Mouse (Mus musculus) thymus, postnatal 10 days (tissue): ENCODE data around the gene Pbld1.

Experiments used
- DNase-seq, 2 experiments: peaks; one replicate each; pipeline ENCODE4 v3.0.0; 2021; ENCODE audit warnings: low spot score in 2 of 2

Gene Pbld1

DNA sequence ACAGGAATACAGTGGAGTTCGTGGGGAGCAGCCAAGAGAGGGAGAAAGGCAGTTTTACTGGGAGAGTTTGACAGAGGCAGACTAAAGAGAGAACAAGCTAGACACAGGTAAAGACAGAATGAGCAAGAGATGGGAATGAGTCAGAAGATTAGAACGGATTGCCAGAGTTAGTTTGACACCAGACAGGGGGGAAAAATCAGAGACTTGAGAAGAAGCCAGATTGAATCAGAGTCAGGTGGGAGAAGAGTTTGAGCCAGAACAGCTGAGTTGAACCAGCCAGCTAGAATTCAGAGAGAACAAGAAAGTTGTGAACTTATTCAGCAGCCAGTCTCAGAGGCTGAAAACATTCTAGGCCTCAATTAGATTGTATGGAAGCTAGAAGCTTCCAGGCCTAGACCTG, at the start of gene Pbld1:
Pbld1 (plus strand) TSS at position 301 of the 400 bp plus-strand sequence.
- DNase-seq: no peak

GRCm38 (mm10) chr10:63010268-63010667, 49.7 kb upstream of the Pbld1 start:
- DNase-seq: no peak

- no peak for DNase-seq
These were observed 48.4 kb upstream of the Pbld1 start for GRCm38 (mm10) chr10:63011556-63011955.

- no peak for DNase-seq
These were observed 46.5 kb upstream of the Pbld1 start for GRCm38 (mm10) chr10:63013476-63013875.

GRCm38 (mm10) chr10:63014168-63014567, 45.8 kb upstream of the Pbld1 start:
- no peak for DNase-seq

DNA sequence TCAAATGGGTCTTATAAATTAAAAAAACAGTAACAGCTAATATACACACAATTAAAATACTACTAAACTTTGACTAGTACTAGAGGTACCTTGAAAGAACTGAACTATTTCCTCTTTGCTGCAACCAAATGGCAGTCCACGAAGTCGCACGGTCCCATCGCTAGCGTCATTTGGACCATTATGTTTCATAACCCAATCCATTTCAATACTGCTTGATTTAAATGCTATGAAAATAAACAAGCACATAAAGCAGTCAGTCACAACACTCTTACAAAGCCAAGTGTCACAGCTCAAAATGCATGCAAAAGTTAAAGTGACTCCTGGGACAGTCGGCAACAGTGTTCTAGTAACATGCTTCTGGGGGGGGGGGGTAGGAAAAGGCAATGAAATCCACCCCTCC, 40.7 kb upstream of the Pbld1 start:
- no peak for DNase-seq

DNA sequence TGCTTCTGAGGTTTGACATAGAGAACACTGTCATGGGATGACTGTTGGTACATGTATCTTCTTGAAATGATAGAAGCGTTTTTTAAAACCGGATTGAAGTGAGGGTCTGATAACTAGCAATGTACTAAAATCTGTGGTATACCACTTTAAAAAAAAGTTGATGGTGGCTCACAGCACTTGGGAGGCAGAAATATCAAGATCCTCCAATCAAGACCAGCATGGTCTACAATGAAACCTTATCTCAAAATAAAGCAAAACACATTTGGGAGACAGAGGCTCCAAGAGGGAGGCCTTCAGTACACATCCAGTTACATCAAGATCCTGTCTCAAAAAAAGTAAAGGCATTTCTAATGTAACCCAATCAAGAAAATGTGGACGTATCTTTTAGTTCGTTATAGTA, 38.3 kb upstream of the Pbld1 start:
- no peak for DNase-seq

DNA sequence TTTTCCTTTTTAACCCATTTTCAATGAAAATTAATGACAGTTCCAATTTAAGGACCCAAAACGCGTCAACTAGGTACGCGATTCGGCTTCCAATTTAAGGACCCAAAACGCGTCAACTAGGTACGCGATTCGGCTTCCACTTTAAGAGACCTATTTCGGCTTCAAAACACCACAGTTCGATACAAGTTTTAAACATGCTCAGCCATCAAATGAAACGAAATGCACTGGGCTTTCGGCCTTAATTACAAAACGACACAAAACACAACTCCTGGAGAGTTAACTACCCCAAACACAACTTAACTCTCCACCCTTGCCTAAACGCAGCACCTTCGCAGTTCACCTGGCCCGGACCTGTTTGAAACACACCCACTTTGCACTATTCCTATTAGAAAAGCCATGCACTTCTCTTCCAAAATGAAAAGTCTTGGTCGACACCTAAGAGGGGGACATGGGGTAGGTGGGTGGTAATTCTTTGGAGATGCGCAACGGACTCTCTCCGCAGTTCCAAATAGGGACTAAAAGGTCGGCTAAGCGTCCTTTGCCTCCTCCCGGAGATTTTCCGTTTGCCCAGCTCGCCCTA, 37.3 kb upstream of the Pbld1 start:
- peak in 1 of 2 experiments; percentile 4 for DNase-seq

- DNase-seq: peak; percentile 67 to 70
These were observed 36.7 kb upstream of the Pbld1 start for GRCm38 (mm10) chr10:63023121-63023748.

GRCm38 (mm10) chr10:63023749-63024579, 36.0 kb upstream of the Pbld1 start, which contains the start of the genes Hnrnph3 and Pbld2:
Hnrnph3 (minus strand) TSS chr10:63024217.
Pbld2 (plus strand) TSS chr10:63024315.
- DNase-seq: peak; percentile 98 to 99

- DNase-seq: peak; percentile 20 to 29
These were observed 35.4 kb upstream of the Pbld1 start for GRCm38 (mm10) chr10:63024580-63024910.

- no peak for DNase-seq
These were observed 34.9 kb upstream of the Pbld1 start for GRCm38 (mm10) chr10:63025016-63025415.

GRCm38 (mm10) chr10:63025491-63026011, 34.4 kb upstream of the Pbld1 start:
- no peak for DNase-seq

GRCm38 (mm10) chr10:63026156-63026794, 33.7 kb upstream of the Pbld1 start:
- no peak for DNase-seq

GRCm38 (mm10) chr10:63026795-63027160, 33.2 kb upstream of the Pbld1 start:
- no peak for DNase-seq

DNA sequence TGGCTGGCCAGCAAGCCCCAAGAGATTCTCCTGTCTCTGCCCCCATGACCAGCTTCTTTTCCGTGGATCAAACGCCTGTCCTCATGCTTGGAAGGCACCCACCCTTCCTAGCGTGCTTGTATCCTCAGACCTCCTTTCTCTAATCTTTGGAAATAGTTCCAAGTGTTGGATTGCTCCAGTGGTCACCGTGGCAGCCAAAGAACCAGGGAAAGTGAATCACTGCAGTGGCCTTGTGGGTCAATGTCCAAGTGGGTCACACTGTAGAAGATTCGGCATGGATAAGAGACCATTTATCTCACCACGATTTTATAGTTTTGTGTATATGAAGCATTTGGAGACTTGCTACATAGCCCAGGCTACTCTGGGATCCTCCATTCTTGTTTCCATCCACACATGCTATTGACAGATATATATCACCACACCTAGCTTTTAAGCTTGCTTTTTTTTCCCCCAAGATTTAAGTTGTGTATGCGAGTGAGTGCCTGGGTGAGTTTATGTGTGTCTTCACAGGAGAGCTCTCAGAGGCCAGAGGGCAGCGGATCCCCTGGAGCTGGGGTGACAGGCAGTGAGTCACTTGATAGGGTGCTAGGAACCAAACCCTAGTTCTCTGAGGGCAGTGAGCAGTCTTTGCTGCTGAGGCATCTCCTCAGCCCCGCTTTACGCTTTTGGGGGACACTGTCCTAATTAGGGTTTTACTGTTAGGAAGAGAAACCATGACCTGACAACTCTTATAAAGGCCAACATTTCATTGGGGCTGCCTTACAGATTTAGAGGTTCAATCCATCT, 32.4 kb upstream of the Pbld1 start:
- DNase-seq: no peak

DNA sequence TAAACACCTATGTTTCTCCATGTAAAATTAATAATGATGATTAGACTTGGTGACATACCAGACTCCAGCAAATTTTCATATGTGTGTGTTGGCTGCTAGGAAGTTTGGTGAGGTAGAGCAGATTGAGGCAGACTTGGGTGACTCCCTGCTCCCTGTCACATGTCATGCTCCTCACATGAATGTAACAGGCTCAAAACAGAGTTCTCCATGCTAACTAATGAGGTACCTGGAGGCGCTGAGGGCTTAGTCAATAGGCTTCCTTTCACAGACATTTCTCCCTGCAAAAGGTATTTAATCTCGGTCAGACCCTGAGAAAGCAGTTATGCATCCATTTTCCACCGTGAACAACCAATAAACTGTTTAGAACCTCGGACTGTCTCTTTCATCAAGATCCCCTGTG, 31.6 kb upstream of the Pbld1 start:
- no peak for DNase-seq

DNA sequence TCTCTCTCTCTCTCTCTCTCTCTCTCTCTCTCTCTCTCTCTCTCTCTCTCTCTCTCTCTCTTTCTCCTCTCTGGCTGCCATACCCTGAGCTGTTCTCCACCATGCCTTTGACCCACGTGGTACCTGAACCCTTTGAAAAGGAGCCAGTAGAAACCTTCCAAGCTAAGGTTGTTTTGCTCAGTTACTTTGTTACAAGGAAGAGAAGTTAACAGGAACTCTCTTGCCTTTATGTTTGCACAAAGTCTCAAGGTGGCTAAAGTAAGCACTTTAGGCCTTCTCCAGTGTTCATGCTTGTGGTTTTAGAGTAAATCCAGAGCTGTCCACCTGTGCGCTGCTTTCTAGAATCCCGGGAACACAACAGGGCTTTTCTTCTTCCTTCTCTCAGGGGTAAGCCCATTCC, 27.7 kb upstream of the Pbld1 start:
- no peak for DNase-seq

GRCm38 (mm10) chr10:63032956-63033355, 27.0 kb upstream of the Pbld1 start:
- DNase-seq: no peak

- no peak for DNase-seq
These were observed 21.2 kb upstream of the Pbld1 start for GRCm38 (mm10) chr10:63038571-63039320.
